Comparison of ENCODE assay signal across 23 mouse cellular contexts in genomic region chr11:69984431-69984830, GRCm38 (mm10). TPM values are rescaled to one million over a fixed set of nuclear protein-coding genes. Genes with fewer than 3 reads are reported as not detected.
DNase-seq lines count a peak whose midpoint lies in the region; ATAC-seq and TF ChIP-seq lines count a peak whose summit lies in the region.
"Had no signal": no experiment of that assay in that cellular context is flagged by ENCODE, and none has a peak within 500 bp of the region (broad histone marks: within the 10 kb centered on the region; RNA-seq: fewer than 3 reads in every experiment).

No protein-coding gene starts in this region.

- no peak overlapping the region for H3K27ac ChIP-seq in midbrain, embryonic 10.5 days (replicated peaks)
- no peak overlapping the region for H3K27ac ChIP-seq in midbrain, postnatal 0 days (ENCODE audit: low read depth, low read length)
- no peak overlapping the region for H3K27ac ChIP-seq in limb, embryonic 11.5 days (replicated peaks; ENCODE audit: low read depth, low read length)
- H3K27ac ChIP-seq: embryonic facial prominence, embryonic 15.5 days; forebrain, embryonic 10.5 days; forebrain, embryonic 15.5 days; heart, embryonic 15.5 days; hindbrain, embryonic 10.5 days had no signal

- H3K9me3 ChIP-seq in midbrain, embryonic 10.5 days (replicated peaks), result no peaks in the 10 kb centered on the region
- no peaks in the 10 kb centered on the region for H3K9me3 ChIP-seq in midbrain, postnatal 0 days (ENCODE audit: low read length)
- no peaks in the 10 kb centered on the region for H3K9me3 ChIP-seq in limb, embryonic 11.5 days (ENCODE audit: control insufficient read depth, low read length)
- H3K9me3 ChIP-seq: embryonic facial prominence, embryonic 15.5 days; forebrain, embryonic 10.5 days; forebrain, embryonic 15.5 days; G1E; heart, embryonic 15.5 days; hindbrain, embryonic 10.5 days had no signal

- no peak overlapping the region for H3K9ac ChIP-seq in midbrain, postnatal 0 days (replicated peaks; ENCODE audit: low read length, poor library complexity, severe bottlenecking)
- no peak overlapping the region for H3K9ac ChIP-seq in limb, embryonic 11.5 days (ENCODE audit: low read length)
- H3K9ac ChIP-seq: embryonic facial prominence, embryonic 15.5 days; forebrain, embryonic 15.5 days; heart, embryonic 15.5 days had no signal

- WGBS in midbrain, embryonic 10.5 days, result 92% methylated on average over 8 of the region's 8 CpGs
- WGBS in midbrain, postnatal 0 days, result 93% methylated on average over 8 of the region's 8 CpGs
- WGBS in limb, embryonic 11.5 days, result 88% methylated on average over 8 of the region's 8 CpGs

- ATAC-seq in midbrain, postnatal 0 days (ENCODE audit: low FRiP score), result no peak
- ATAC-seq in limb, embryonic 11.5 days (ENCODE audit: insufficient number of reproducible peaks, low FRiP score, low TSS enrichment, low read depth), result no peak
- ATAC-seq in granulocyte monocyte progenitor cell, adult 5-6 weeks (replicated peaks; ENCODE audit: poor library complexity, severe bottlenecking), result no peak
- ATAC-seq: CD4-positive, CD25-positive, alpha-beta regulatory T cell, adult 4 months; forebrain, embryonic 15.5 days; hindbrain, embryonic 16.5 days; inflammation-experienced regulatory T-cells, adult 6 months; intestine, postnatal 0 days had no signal

- TF ChIP-seq CTCF in midbrain, postnatal 0 days (IDR thresholded peaks at IDR 0.05), result no peak

- peak; percentile 93 for DNase-seq in heart, adult 11 months
- DNase-seq in heart, postnatal 36 days, result no peak
- no peak for DNase-seq in midbrain, embryonic 10.5 days (ENCODE audit: low spot score)
- DNase-seq in midbrain, postnatal 0 days (ENCODE audit: low spot score), result no peak
- DNase-seq in limb, embryonic 11.5 days (ENCODE audit: low spot score), result no peak
- DNase-seq: adrenal gland, postnatal 10 days; cerebellum, adult 11-12 months; cerebellum, adult 9-11 months; gastrocnemius, postnatal 14 days; heart, postnatal 14 days had no signal

- peak overlapping the region; percentile 4; the same call in 1 of the 2 replicates for H3K4me3 ChIP-seq in midbrain, embryonic 10.5 days
- H3K4me3 ChIP-seq in midbrain, postnatal 0 days (ENCODE audit: low read depth, low read length), result no peak overlapping the region
- 0 out of 2 replicates have a peak overlapping the region, but pooled peaks have one; percentile 3 for H3K4me3 ChIP-seq in limb, embryonic 11.5 days (ENCODE audit: low read depth, low read length)
- H3K4me3 ChIP-seq: embryonic facial prominence, embryonic 15.5 days; erythroblast, embryonic 14.5 days; forebrain, embryonic 10.5 days; forebrain, embryonic 15.5 days; heart, embryonic 15.5 days; hindbrain, embryonic 10.5 days had no signal

- no peak overlapping the region for H3K4me2 ChIP-seq in midbrain, postnatal 0 days (ENCODE audit: low read depth, low read length, poor library complexity, severe bottlenecking)
- H3K4me2 ChIP-seq in limb, embryonic 11.5 days (ENCODE audit: low read depth, severe bottlenecking), result no peak overlapping the region
- H3K4me2 ChIP-seq: embryonic facial prominence, embryonic 15.5 days; forebrain, embryonic 15.5 days; heart, embryonic 11.5 days; heart, embryonic 15.5 days had no signal

- peaks cover 30% of the 10 kb centered on the region for H3K4me1 ChIP-seq in midbrain, embryonic 10.5 days
- peaks cover 13% of the 10 kb centered on the region for H3K4me1 ChIP-seq in midbrain, postnatal 0 days (ENCODE audit: insufficient read depth, low read length)
- peaks cover 13% of the 10 kb centered on the region; the same call in 1 of the 2 replicates for H3K4me1 ChIP-seq in limb, embryonic 11.5 days (ENCODE audit: control insufficient read depth, insufficient read depth, low read length)

- intact Hi-C loops in heart, postnatal 36 days (cut with DNase I), result no loop called here

- no peaks in the 10 kb centered on the region for H3K27me3 ChIP-seq in midbrain, embryonic 10.5 days (ENCODE audit: low read depth, poor library complexity, severe bottlenecking)
- H3K27me3 ChIP-seq in midbrain, postnatal 0 days (ENCODE audit: insufficient read depth, low read length), result no peaks in the 10 kb centered on the region
- H3K27me3 ChIP-seq in limb, embryonic 11.5 days (ENCODE audit: control insufficient read depth, insufficient read depth, low read length), result no peaks in the 10 kb centered on the region
- H3K27me3 ChIP-seq: embryonic facial prominence, embryonic 15.5 days; forebrain, embryonic 15.5 days; heart, embryonic 15.5 days had no signal

- peaks cover 65% of the 10 kb centered on the region for H3K36me3 ChIP-seq in midbrain, embryonic 10.5 days
- H3K36me3 ChIP-seq in midbrain, postnatal 0 days (ENCODE audit: insufficient read depth, low read length), result peaks cover 38% of the 10 kb centered on the region
- H3K36me3 ChIP-seq in limb, embryonic 11.5 days (ENCODE audit: control insufficient read depth, insufficient read depth, low read length), result peaks cover 28% of the 10 kb centered on the region

RNA-seq across cellular contexts. Expression of gene Elp5, which starts 2.1 kb away (rescaled TPM):
- 10 to 100 TPM; 47.0 to 47.4 TPM for total RNA-seq in heart, postnatal 36 days (2021)
- 151 and 155 TPM in 2 replicates for polyA plus RNA-seq in midbrain, embryonic 10.5 days (2016; fragmentation: Nextera tagmentation; extraction: Ambion mirVana)
- 109 and 157 TPM in 2 replicates for total RNA-seq in midbrain, postnatal 0 days (2014; rRNA removed)
- polyA plus RNA-seq in midbrain, postnatal 0 days (2015; fragmentation: Nextera tagmentation; extraction: Ambion mirVana), result 171 and 182 TPM in 2 replicates
- 148 and 151 TPM in 2 replicates for polyA plus RNA-seq in limb, embryonic 11.5 days (2014; fragmentation: Nextera tagmentation; extraction: Ambion mirVana)
- 59.4 and 70.0 TPM in 2 replicates for total RNA-seq in granulocyte monocyte progenitor cell, adult 5-6 weeks (2014; fragmentation: Nextera tagmentation)
- 58.2 and 77.5 TPM in 2 replicates for total RNA-seq in granulocyte monocyte progenitor cell, adult 5-6 weeks (2017)

RNA-seq across cellular contexts. Expression of gene Ctdnep1, which starts 3.5 kb away (rescaled TPM):
- 100 to 1,000 TPM; 160 to 169 TPM for total RNA-seq in heart, postnatal 36 days (2021)
- 20.5 and 26.3 TPM in 2 replicates for polyA plus RNA-seq in midbrain, embryonic 10.5 days (2016; fragmentation: Nextera tagmentation; extraction: Ambion mirVana)
- total RNA-seq in midbrain, postnatal 0 days (2014; rRNA removed), result 39.6 and 42.9 TPM in 2 replicates
- 22.3 and 24.1 TPM in 2 replicates for polyA plus RNA-seq in midbrain, postnatal 0 days (2015; fragmentation: Nextera tagmentation; extraction: Ambion mirVana)
- 22.8 and 27.6 TPM in 2 replicates for polyA plus RNA-seq in limb, embryonic 11.5 days (2014; fragmentation: Nextera tagmentation; extraction: Ambion mirVana)
- 191 and 254 TPM in 2 replicates for total RNA-seq in granulocyte monocyte progenitor cell, adult 5-6 weeks (2014; fragmentation: Nextera tagmentation)
- 19.3 and 23.8 TPM in 2 replicates for total RNA-seq in granulocyte monocyte progenitor cell, adult 5-6 weeks (2017)

RNA-seq across cellular contexts. Expression of gene Gabarap, which starts 6.5 kb away (rescaled TPM):
- total RNA-seq in heart, postnatal 36 days (2021), result 100 to 1,000 TPM; 306 to 329 TPM
- 409 and 454 TPM in 2 replicates for polyA plus RNA-seq in midbrain, embryonic 10.5 days (2016; fragmentation: Nextera tagmentation; extraction: Ambion mirVana)
- total RNA-seq in midbrain, postnatal 0 days (2014; rRNA removed), result 197 and 226 TPM in 2 replicates
- 501 and 511 TPM in 2 replicates for polyA plus RNA-seq in midbrain, postnatal 0 days (2015; fragmentation: Nextera tagmentation; extraction: Ambion mirVana)
- polyA plus RNA-seq in limb, embryonic 11.5 days (2014; fragmentation: Nextera tagmentation; extraction: Ambion mirVana), result 397 and 432 TPM in 2 replicates
- 288 and 367 TPM in 2 replicates for total RNA-seq in granulocyte monocyte progenitor cell, adult 5-6 weeks (2014; fragmentation: Nextera tagmentation)
- 239 and 250 TPM in 2 replicates for total RNA-seq in granulocyte monocyte progenitor cell, adult 5-6 weeks (2017)

RNA-seq across cellular contexts. Expression of gene Phf23, which starts 11.1 kb away (rescaled TPM):
- total RNA-seq in heart, postnatal 36 days (2021), result 10 to 100 TPM; 23.1 to 23.4 TPM
- polyA plus RNA-seq in midbrain, embryonic 10.5 days (2016; fragmentation: Nextera tagmentation; extraction: Ambion mirVana), result 95.1 and 96.3 TPM in 2 replicates
- total RNA-seq in midbrain, postnatal 0 days (2014; rRNA removed), result 42.4 and 45.2 TPM in 2 replicates
- 37.6 and 40.0 TPM in 2 replicates for polyA plus RNA-seq in midbrain, postnatal 0 days (2015; fragmentation: Nextera tagmentation; extraction: Ambion mirVana)
- 56.1 and 64.9 TPM in 2 replicates for polyA plus RNA-seq in limb, embryonic 11.5 days (2014; fragmentation: Nextera tagmentation; extraction: Ambion mirVana)
- 41.7 and 45.8 TPM in 2 replicates for total RNA-seq in granulocyte monocyte progenitor cell, adult 5-6 weeks (2014; fragmentation: Nextera tagmentation)
- total RNA-seq in granulocyte monocyte progenitor cell, adult 5-6 weeks (2017), result 30.2 and 32.3 TPM in 2 replicates

RNA-seq across cellular contexts. Expression of gene Dvl2, which starts 16.0 kb away (rescaled TPM):
- 1 to 10 TPM; 5.0 to 6.1 TPM for total RNA-seq in heart, postnatal 36 days (2021)
- polyA plus RNA-seq in midbrain, embryonic 10.5 days (2016; fragmentation: Nextera tagmentation; extraction: Ambion mirVana), result 52.1 and 54.1 TPM in 2 replicates
- 31.5 and 33.3 TPM in 2 replicates for total RNA-seq in midbrain, postnatal 0 days (2014; rRNA removed)
- 19.0 and 20.0 TPM in 2 replicates for polyA plus RNA-seq in midbrain, postnatal 0 days (2015; fragmentation: Nextera tagmentation; extraction: Ambion mirVana)
- 47.3 and 52.0 TPM in 2 replicates for polyA plus RNA-seq in limb, embryonic 11.5 days (2014; fragmentation: Nextera tagmentation; extraction: Ambion mirVana)
- total RNA-seq in granulocyte monocyte progenitor cell, adult 5-6 weeks (2014; fragmentation: Nextera tagmentation), result 4.6 and 24.5 TPM in 2 replicates
- total RNA-seq in granulocyte monocyte progenitor cell, adult 5-6 weeks (2017), result 16.1 and 18.0 TPM in 2 replicates
